Mouse (Mus musculus): Measurements from ENCODE around the gene Grip1.

The Grip1 gene

DNA sequence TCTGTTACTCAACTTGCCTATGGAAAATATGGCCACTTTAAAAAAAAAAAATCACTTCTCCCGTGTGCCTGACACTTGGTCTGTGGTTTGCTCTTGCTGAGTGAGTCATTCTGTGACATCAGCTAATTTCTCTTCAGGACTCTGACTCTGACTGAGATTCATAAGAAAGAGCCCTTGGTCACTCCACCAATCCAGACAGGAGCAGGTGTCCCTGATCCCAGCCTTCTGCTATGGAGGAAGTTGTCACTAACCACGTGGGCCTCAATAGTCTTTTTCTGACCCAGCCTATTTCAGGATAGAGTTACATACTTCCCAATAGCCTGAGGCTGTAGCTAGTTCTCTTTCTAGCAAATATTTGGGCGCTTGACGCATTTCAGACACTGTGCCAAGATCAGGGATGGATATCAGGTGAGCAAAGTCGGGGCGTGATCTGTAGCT lies 298.8 kb downstream of the Grip1 start:
- no peak for DNase-seq (ENCODE audit: low spot score)

- DNase-seq (ENCODE audit: low spot score), result no peak
These were observed 302.6 kb downstream of the Grip1 start for GRCm38 (mm10) chr10:119756271-119756670.

DNA sequence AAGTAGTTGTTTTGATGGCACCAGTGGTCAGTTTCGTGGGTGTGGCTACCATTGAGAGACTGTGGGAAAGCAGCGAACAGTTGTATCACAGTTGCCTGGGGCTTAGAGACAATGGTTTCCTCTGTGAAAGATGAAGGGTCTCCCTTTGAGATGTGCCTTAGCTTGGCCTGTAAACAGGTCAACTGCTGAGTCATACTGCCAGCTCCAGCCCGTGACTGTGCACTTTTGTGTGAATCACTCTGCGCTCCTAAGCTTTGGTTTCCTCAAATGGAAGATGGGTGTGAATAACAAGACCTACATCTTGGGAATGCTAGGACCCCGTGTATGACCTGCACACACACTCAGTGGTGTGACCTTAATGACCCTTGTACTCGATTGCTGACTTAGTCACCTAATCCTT lies 303.6 kb downstream of the Grip1 start:
- DNase-seq (ENCODE audit: low spot score), result no peak

DNA sequence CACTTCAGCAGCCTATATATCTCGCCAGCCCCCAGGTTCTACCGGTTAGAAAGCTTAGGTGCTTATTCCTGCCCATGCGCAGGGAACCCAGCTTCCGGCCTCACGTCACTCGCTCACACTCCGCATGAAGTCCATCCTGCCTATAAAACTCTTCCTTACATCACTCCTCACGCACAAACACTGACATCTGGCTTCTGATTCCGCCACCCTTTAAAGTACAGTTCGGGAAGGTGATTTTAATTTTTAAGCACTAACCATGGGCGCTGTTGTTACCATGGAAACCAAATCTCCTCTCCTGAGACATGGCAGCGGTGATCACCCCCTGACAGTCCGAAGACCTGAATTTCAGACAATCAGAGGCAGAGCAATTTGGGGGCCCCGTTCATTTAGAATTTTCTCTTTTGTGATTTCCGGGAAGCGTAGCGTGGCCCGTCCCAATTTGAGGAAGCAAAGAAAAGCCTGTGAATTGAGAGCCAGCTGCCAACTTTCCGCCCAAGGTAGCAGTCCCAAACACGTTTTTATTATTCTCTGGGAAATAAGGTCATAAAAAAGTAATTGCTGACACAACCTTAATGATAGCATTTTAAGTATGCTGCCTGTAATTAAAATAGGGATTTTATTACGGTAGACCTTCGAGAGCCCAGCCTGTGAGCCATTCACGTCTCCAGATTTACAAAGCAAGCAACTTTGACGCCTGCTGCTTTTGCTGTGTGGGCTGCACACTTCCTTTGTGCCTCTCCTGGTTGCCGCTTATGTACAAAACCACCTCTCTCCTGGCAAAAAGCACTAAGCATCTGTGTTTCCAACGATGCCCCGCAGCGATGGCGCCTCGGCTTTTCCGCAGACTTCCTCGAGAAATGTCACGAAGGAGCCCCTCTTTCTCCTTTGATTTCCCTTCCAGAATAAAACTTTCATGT lies 308.1 kb downstream of the Grip1 start:
- DNase-seq (ENCODE audit: low spot score), result no peak

- DNase-seq (ENCODE audit: low spot score), result no peak
These were observed 325.2 kb downstream of the Grip1 start for GRCm38 (mm10) chr10:119778871-119779270.

GRCm38 (mm10) chr10:119779657-119780056 lies 326.0 kb downstream of the Grip1 start:
- DNase-seq (ENCODE audit: low spot score), result no peak

- DNase-seq (ENCODE audit: low spot score), result no peak
These were observed 336.9 kb downstream of the Grip1 start for GRCm38 (mm10) chr10:119790507-119790906.

- no peak for DNase-seq (ENCODE audit: low spot score)
These were observed 348.8 kb downstream of the Grip1 start for GRCm38 (mm10) chr10:119802421-119802820.

DNA sequence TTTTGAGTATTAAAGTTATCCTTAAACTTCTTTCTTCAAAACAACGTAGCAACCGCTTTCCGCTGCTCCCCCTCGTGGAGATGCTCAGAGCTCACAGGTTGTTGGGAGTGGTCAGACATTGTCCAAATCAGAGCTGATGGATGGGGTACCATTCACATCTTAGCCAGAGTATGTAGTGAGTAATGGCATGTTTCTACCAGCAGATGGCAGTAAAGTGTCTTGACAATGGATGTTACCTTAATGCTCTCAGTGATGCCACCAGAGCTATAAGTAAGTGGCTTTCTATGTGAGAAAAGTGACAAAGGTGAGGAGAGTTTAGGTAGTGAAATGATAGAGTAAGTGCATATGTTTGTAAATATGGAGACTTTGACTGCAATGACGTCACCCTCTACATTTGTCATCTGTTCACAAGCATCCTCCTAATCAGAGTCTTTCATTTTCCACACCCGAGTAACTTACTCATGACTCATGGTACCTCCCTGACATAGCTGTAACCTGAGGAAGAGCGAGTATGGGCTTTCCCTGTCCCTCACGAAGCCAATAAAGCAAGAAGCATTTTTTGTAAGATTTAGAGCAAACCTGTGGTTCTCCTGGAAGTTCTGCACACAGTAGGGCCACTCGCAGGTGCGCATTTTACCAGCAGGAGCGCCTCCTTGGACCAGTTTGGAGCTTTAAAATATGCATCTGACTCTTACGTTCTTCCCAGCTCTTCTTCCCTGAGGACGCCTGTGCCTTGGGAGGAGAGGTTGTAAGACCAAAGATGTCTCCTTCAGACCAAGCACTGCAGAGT lies 350.2 kb downstream of the Grip1 start:
- DNase-seq (ENCODE audit: low spot score), result no peak

DNA sequence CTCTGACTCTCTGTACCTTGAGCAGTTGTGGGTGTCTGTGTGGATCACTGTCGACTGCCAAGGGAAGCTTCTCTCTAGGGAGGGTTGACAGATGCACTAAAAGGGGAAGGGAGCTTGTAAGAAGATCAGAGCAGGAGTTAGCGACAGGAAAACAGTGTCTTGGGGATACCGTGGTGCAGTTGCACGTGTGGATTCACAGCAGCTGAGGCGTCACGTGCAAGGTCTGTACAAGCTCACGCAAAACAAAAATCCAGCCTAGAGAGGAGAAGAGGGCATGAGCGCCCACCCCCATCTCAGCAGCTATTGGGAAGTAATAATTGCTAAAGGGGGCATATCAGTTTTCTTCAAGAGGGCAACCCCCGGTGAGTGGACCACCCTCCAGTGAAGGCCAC lies 350.8 kb downstream of the Grip1 start:
- no peak for DNase-seq (ENCODE audit: low spot score)

- DNase-seq (ENCODE audit: low spot score), result no peak
These were observed 351.5 kb downstream of the Grip1 start for GRCm38 (mm10) chr10:119805082-119805481.

GRCm38 (mm10) chr10:119806151-119806550 lies 352.5 kb downstream of the Grip1 start:
- no peak for DNase-seq (ENCODE audit: low spot score)

DNA sequence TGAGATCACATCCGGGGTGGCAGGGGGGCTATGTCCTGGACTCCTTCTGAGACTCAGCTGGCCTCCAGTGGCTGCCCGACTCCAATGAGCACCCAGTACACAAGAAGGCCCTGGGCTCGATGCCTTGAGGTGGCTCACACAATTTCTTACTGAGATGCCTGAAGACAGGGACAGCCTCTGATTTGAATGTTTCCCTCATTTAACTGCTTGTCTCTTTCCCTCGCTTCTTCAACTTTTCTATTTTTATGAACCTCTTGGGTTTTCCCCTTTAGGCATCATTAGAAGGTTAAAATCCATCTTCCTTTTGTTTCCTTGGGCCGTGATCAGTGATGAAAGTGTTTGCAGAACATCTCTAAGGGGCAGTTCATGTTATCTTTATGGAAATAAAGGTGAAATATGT lies 354.8 kb downstream of the Grip1 start:
- no peak for DNase-seq (ENCODE audit: low spot score)

- no peak for DNase-seq (ENCODE audit: low spot score)
These were observed 360.5 kb downstream of the Grip1 start for GRCm38 (mm10) chr10:119814087-119814486.

DNA sequence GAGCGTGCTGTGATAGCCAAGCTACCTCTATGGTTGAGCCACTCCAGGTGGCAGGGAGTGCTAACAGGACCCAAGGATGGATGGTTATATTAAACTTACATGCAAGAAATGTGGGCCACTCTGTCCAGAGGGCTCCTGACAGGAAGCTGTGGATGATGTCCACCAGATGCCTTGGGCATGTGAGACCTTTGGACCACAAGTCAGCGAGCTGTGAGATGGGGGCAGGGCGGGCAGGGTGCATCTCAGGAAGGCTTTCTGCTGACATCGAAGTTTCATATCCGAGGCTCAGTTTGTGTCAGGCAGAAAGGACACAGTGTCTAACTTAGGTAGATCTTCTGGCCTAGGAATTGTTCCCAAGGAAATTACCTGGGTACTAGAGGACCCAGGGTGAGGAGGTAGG lies 362.4 kb downstream of the Grip1 start:
- DNase-seq (ENCODE audit: low spot score), result no peak

- no peak for DNase-seq (ENCODE audit: low spot score)
These were observed 364.8 kb downstream of the Grip1 start for GRCm38 (mm10) chr10:119818381-119818780.

DNA sequence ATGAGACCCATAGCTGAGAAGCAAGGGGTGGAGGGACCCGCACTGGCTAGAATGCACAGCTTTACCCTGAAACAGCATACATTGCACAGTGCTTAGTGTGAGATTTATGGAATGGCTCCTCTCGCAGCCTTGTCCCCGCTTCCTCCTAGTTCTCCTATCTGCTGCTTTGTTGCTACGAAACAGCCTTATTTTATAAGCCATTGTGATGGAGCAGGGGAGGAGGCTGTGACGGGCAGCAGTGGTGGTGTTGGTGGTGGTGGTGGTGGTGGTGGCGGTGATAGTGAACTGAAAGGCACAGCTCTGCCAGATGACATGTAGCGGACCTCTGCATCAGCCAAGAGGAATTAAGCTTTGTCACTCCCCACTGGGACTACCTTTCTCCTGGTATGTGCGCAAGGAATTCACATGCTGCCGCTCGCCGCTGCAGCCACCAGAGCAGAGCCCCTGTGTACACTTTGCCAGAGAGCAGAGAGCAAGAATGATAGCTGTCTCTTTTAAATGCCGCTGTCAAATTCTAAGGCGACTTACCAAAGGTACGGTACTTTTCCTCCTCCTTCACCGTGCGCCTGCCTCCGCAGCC lies 365.6 kb downstream of the Grip1 start:
- DNase-seq (ENCODE audit: low spot score), result no peak

DNA sequence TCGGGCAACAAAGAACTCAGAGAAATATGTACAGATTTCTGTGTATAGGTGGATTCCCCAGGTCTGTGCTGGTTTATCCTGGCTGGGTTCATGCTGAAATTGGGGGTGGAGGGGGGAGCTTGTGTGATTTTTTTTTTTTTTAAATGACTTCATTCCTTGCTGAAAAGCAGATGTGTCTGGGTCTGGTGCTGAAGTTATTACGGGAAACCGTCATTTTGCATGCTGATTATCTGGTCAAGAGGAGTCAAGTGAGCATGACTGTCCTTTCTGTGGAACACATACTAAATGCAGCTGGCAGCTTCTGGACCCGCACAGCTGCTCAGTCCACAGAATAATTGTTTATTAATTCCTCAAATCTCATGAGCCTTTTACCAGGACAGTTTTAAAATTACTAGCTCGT lies 366.1 kb downstream of the Grip1 start:
- no peak for DNase-seq (ENCODE audit: low spot score)

DNA sequence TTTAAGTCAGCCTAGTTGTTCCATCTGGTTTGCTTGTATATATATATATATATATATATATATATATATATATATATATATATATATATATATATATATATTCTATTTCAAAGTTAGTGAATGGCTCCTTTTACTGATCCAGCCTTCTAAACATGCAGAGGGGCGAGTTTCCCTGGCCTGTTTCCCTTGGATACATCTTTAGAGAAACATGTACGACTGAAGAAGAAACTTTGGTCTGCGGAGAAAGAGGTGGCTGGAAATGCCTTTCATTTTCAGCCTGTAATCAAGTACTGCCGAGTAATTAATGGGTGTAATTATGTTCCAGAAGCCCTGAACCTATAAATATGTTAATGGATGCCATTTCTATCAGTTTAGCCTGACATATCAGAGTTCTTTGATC lies 366.8 kb downstream of the Grip1 start:
- DNase-seq (ENCODE audit: low spot score), result no peak

GRCm38 (mm10) chr10:119823691-119824090 lies 370.1 kb downstream of the Grip1 start:
- DNase-seq (ENCODE audit: low spot score), result no peak

DNA sequence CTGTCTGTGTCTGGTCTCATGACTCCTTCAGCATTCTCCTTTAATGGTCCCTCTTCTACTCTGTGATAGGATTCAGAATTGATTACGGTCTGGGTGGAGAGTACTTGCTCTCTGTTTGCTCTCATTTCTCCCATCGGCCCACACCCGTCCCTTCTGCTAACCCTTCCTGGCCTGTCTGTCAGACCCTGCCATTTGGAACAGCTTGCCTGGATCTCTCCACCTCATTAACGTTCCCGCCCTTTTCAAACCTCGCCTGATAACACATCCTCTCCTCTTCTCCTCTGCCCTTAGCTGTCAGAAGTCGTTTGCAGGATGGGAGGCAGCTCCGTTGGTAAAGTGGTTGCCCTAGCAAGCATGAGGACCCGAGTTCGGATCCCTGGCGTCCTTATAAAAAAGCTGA lies 370.9 kb downstream of the Grip1 start:
- DNase-seq (ENCODE audit: low spot score), result no peak

DNA sequence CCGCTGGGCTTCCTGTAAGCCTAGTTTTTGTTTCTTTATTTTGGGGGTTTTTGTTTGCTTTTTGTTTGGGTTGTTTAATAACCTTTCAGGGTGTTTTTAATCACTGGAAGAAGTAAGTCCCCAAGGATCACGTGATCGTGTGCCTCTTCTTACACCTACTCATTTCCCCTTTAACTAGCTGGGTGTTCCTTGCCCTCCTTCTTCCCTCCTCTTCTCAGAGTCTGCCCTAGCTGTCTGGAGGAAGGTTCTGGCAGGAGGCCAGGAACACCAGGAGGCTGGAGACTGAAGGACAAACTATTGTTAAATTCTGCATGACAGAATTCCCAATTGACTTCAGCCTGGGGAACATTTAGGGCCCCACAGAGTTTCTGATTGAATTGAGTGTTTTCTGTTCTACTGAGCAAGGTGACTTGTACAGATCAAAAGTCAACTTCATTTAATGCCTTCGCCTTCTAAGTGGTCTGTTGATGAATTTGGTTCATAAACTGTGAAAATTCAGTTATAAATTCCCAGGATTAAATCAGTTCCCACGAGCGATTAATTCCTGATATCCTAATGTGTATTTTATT lies 376.8 kb downstream of the Grip1 start:
- no peak for DNase-seq (ENCODE audit: low spot score)
